Mouse (Mus musculus) gonadal fat pad, adult 2 months (tissue): ENCODE data around the gene Ufm1. TPM values are rescaled to one million over a fixed set of nuclear protein-coding genes. Genes with fewer than 3 reads are reported as not detected.

Source experiments
- DNase-seq: peaks from one replicate; pipeline ENCODE4 v3.0.0-alpha.2; 2012; ENCODE audit warnings: low read depth
- polyA plus RNA-seq: library from polyadenylated mRNA; depleted of rRNA; stranded (reverse); fragments of >200 nt; gene quantifications from 2 replicates; pipeline ENCODE4 v1.2.3, GENCODE M21; 2012; rRNA removed

Ufm1 gene
- polyA plus RNA-seq: 24.4 and 25.3 TPM in 2 replicates

DNA sequence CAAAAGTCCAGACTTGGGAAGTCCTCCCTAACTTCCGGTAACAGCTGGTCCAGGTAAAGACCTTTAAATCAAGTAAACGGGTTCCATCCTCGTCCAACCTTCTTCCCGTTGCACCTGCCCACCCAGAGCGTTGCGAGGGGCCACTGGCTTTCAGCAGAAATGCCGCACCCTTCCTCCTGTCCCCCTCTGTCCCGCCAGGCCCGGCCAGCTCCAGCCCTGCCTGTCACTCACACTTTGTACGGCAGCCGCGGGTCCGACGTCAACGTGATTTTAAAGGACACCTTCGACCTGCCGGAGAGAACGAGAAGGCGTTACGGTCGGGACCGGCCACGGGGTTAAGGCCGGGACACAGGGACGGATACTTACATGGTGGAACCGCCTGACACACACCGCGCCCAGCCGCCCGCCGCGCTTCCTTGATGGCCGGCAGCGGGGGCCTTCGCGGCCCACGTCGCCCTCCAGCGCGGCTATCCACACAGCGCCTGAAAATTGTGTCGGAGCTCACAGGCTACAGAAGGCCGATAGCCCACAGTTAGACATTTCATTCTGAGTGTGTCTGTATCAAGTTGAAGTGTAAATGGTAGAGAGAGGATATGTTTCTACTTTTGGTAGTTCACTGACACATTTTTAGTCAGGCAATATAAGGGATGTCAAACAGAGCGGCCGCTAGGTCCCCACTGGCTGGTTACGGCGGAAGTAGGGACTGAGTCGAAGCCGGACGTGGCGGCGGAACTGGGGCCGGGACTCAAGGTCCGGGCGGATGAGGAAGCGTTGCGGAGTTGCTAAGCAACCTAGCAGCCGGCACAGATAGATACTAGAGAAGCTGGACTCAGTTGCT is at the start of gene Ufm1:
Ufm1 (minus strand) TSS at position 448 of the 838 bp plus-strand sequence.
- DNase-seq: peak; percentile 56

GRCm38 (mm10) chr3:53890619-53891540 is 27.2 kb upstream of the Ufm1 start:
- no peak for DNase-seq

DNA sequence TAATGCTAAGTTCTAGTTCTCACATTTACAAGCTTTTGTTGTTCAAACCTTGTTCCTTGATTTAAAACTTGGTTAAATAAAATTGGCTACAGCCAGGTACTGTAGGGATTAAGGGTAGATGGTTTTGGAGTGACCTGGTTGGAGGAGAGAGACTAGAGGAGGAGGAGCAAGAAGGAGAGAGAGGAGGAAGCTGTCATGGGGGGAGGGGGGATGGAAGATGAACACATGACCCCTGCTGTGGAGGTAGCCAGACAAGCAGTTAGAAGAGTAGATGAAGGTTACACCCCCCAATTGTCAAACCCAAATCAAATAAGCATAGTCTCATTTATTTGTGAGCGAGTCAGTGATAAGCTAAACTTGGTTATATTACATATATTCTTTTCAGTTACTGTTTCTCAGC is 8.0 kb upstream of the Ufm1 start:
- no peak for DNase-seq

GRCm38 (mm10) chr3:53870482-53870881 is 6.9 kb upstream of the Ufm1 start:
- no peak for DNase-seq

DNA sequence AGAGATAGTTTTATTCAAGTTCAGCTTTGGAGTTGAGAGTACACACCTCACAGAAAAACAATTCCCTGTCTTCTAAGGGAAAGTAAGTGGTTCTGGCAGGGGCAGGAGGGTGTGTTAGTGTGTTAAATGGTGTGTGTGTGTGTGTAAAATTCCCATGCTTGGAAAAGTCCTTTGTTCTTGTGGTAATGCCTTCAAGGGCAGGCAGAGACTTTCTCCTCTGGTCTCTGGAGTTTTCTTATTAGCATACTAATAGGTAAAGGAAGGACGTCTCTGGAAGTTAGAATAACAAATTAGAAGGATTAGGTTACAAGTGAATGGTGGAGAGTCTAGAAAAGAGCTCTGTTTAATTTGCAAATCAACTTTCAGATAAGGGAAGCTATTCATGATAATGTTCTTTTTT is 5.6 kb upstream of the Ufm1 start:
- no peak for DNase-seq

GRCm38 (mm10) chr3:53868212-53868611 is 4.6 kb upstream of the Ufm1 start:
- DNase-seq: peak; percentile 71

GRCm38 (mm10) chr3:53854831-53855230 is 8.8 kb downstream of the Ufm1 start:
- DNase-seq: no peak

DNA sequence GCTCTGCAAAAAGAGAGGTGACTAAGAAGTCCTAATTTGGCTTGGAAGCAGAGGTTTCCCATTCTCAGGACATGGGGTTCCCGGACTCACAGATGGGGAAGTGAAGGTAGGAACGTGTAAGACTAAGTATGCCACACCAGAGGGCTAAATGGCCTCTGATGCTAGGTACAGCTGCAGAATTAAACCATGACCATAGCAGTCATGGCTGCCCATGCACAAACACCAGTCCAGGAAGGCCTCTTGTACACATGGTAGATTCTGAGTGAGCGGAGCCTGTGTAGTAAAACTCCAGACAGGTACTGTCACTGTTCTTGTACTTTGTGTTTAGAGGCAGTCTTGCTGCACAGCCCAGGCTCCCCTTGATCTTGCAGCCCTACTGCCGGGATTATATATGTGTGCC is 9.4 kb downstream of the Ufm1 start:
- no peak for DNase-seq

DNA sequence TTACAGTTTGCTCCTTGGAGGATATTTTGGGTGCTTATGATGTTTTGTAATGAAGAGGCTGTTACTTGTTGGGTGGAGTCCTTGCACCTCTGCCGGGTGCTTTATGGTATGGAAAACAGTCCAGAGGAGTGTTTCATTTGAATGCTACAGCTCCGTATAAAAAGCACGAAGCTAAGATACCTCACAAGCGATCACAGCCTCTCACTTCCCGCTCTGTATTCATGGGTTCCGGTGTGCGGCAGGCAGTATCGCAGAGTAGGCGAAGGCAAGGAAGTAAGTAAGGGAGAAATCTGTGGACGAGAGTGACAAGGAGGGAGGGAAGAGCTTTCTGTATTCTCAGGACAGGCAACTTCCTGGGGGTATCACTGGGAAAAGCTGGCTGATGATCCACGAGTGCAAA is 15.4 kb downstream of the Ufm1 start:
- no peak for DNase-seq

DNA sequence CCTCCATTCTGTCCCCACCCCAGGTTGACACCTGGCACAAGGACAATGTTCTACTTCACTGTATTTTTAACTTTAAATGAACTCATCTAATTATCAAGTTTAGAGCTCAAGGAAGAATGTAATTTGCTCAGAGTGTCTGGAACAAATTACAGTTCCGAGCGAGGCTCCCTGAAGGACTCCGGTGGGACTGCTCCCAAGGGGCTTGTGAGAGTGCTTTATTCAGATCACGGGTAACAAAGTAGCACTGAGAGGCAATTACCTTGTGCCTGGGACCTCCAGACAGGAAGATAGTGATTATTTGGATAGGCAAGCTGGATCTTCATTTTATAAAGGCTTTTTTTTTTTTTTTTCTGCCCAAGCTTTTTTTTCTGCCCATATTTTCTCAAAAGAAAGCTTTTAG is 15.9 kb downstream of the Ufm1 start:
- no peak for DNase-seq

DNA sequence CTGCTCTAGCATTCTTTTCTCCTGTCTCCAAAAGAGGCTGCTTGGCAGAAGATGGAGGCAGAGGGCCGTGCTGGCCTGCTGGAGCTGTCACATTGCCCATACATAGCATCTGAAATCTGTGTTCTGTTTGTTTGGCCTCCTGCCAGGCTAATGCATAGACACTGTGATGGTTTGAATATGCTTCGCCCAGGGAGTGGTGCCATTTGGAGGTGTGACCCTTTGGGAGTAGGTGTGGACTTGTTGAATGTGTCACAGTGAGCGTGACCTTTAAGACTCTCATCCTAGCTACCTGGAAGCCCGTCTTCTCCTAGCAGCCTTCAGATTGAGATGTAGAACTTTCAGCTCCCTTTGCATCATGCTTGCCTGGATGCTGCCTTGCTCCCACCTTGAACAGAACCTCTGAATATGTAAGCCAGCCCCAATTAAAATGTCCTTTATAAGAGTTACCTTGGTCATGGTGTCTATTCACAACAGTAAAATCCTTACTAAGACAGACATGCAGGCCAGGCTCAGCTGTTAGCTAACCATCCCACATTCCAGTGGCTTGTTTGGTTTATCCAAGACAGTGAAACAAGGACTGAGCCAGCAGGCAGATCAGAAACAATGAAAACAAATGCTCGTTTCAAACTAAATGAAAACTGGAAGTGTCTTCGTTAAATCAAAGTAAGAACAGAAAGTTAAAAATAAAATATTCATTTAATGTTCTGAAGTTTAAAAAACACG is 17.3 kb downstream of the Ufm1 start:
- DNase-seq: no peak

DNA sequence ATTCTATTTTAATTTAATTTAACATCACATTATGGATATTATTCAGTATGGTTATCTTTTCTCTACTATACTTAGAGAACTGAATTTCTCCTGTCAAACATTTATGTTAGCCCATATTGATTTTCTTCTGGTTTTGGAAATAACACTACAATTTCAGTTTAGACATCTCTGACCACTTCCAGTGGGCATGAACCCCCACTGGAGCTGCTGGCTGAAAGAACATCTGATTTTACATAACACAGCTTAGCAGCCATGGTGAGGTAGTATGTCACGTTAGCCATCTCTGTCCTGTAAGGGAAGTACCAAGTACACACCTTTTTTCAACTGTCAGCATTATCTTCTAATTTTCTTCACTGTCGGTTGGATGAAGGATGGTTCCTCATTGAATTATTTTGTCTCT is 18.8 kb downstream of the Ufm1 start, which contains the start of gene Gm10985:
Gm10985 (plus strand) TSS at position 301 of the 400 bp plus-strand sequence.
- no peak for DNase-seq

DNA sequence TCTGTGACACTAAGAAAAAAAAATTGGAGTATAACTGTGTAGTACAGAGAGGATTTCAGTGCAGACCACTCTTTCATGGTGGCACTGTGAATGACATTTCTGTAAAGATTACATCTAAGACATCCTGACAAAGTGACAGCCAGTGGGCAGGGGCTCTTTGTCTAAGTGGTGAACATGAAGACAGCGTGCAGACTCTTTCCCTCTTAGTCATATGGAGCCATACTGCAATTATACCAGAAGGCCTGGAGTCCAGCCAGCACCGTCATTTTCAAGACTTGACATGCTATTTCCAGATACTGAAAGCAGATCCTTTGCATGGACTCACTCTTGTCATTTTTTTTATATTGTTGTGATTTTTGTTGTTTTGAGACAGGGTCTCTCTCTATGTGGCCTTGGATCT is 29.4 kb downstream of the Ufm1 start:
- DNase-seq: no peak

DNA sequence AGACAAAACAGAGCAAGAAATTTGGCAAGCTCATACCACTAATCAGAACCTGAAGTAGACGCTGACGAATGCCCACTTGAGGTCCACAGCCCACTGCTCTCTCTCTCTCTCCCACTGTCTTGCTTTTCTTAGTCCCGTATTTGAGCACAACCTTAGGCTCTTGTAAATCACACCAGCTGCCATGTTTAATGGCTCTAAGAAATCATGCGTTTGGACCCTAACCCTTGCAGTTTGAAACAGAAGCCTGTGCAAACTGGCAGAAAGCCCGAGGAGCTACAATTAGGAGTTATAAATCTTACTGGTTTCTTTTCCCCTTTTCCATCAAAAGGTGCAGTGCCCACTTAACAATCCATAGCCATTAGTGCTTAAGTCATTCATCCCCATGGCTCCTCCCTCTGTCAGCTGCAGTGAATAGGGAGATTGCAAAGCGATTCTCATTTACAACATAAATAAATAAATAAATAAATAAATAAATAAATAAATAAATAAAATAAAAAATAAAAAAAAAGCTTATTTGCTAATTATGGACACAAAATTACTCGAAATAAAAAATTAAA is 50.1 kb downstream of the Ufm1 start:
- DNase-seq: no peak

Other genes starting within 250 kb of the Ufm1 start
- gene Frem2, start 206.5 kb downstream of the Ufm1 start, polyA plus RNA-seq: 3.0 and 3.3 TPM in 2 replicates
- not detected in 2 replicates for gene Gm10985, start 18.7 kb downstream of the Ufm1 start, polyA plus RNA-seq